Comparison of ENCODE assay signal across 8 mouse cellular contexts in genomic region chr4:133750184-133750775, GRCm38 (mm10). TPM values are rescaled to one million over a fixed set of nuclear protein-coding genes. Genes with fewer than 3 reads are reported as not detected.
DNase-seq lines count a peak whose midpoint lies in the region; ATAC-seq and TF ChIP-seq lines count a peak whose summit lies in the region.

No protein-coding gene starts in this region.

- DNase-seq in heart, adult 8-10 months (ENCODE audit: low spot score), result no peak
- DNase-seq in midbrain, embryonic 14.5 days, result no peak
- no peak for DNase-seq in kidney, postnatal 36 days
- no peak for DNase-seq in cerebellum, postnatal 10 days

- peak overlapping the region; percentile 100 for H3K27ac ChIP-seq in heart, embryonic 15.5 days
- H3K27ac ChIP-seq in bone marrow macrophage, adult 2 months (ENCODE audit: insufficient read depth, low read depth, low read length), result no peak overlapping the region
- no peak overlapping the region for H3K27ac ChIP-seq in hindbrain, embryonic 12.5 days
- 0 out of 2 replicates have a peak overlapping the region, but pooled peaks have one; percentile 100 for H3K27ac ChIP-seq in midbrain, embryonic 14.5 days (replicated peaks; ENCODE audit: low read depth, low read length)

- peaks cover 60% of the 10 kb centered on the region for H3K4me1 ChIP-seq in heart, embryonic 15.5 days (replicated peaks)
- peaks cover 38% of the 10 kb centered on the region for H3K4me1 ChIP-seq in bone marrow macrophage, adult 2 months (ENCODE audit: control insufficient read depth, insufficient read depth, low read length)
- peaks cover 52% of the 10 kb centered on the region for H3K4me1 ChIP-seq in hindbrain, embryonic 12.5 days
- H3K4me1 ChIP-seq in midbrain, embryonic 14.5 days (ENCODE audit: control insufficient read depth, insufficient read depth, low read length), result peaks cover 42% of the 10 kb centered on the region

- peak overlapping the region; percentile 91 for H3K4me3 ChIP-seq in heart, embryonic 15.5 days
- H3K4me3 ChIP-seq in bone marrow macrophage, adult 2 months (ENCODE audit: insufficient read depth, low read length), result peak overlapping the region; percentile 43
- H3K4me3 ChIP-seq in hindbrain, embryonic 12.5 days, result peak overlapping the region; percentile 92
- peak overlapping the region; percentile 100 for H3K4me3 ChIP-seq in midbrain, embryonic 14.5 days (replicated peaks; ENCODE audit: low read depth, low read length)

- no peaks in the 10 kb centered on the region for H3K27me3 ChIP-seq in heart, embryonic 15.5 days
- H3K27me3 ChIP-seq in hindbrain, embryonic 12.5 days, result no peaks in the 10 kb centered on the region
- H3K27me3 ChIP-seq in midbrain, embryonic 14.5 days (ENCODE audit: control insufficient read depth, insufficient read depth, low read length), result no peaks in the 10 kb centered on the region

- H3K4me2 ChIP-seq in heart, embryonic 15.5 days, result peak overlapping the region; percentile 90
- peak overlapping the region; percentile 93 for H3K4me2 ChIP-seq in hindbrain, embryonic 12.5 days (replicated peaks)
- H3K4me2 ChIP-seq in midbrain, embryonic 14.5 days (ENCODE audit: low read length), result peak overlapping the region; percentile 97

- H3K36me3 ChIP-seq in heart, embryonic 15.5 days, result peaks cover 6% of the 10 kb centered on the region; the same call in 1 of the 2 replicates
- H3K36me3 ChIP-seq in hindbrain, embryonic 12.5 days, result 0 out of 2 replicates have a peak, but pooled peaks cover 4% of the 10 kb centered on the region
- peaks cover 4% of the 10 kb centered on the region; the same call in 1 of the 2 replicates for H3K36me3 ChIP-seq in midbrain, embryonic 14.5 days (ENCODE audit: control insufficient read depth, insufficient read depth, low read length)

- peak overlapping the region; percentile 100 for H3K9ac ChIP-seq in heart, embryonic 15.5 days
- H3K9ac ChIP-seq in hindbrain, embryonic 12.5 days, result peak overlapping the region; percentile 99
- H3K9ac ChIP-seq in midbrain, embryonic 14.5 days (replicated peaks; ENCODE audit: low read length), result peak overlapping the region; percentile 100

- ATAC-seq in heart, embryonic 15.5 days (replicated peaks; ENCODE audit: insufficient number of reproducible peaks, insufficient read depth, low FRiP score, low read depth), result no peak
- ATAC-seq in hindbrain, embryonic 12.5 days (ENCODE audit: low FRiP score), result no peak
- ATAC-seq in midbrain, embryonic 14.5 days (ENCODE audit: low FRiP score, low TSS enrichment), result no peak
- ATAC-seq in frontal cortex, adult (ENCODE audit: low TSS enrichment), result no peak

- no peaks in the 10 kb centered on the region for H3K9me3 ChIP-seq in heart, embryonic 15.5 days (replicated peaks)
- H3K9me3 ChIP-seq in hindbrain, embryonic 12.5 days (replicated peaks), result no peaks in the 10 kb centered on the region
- H3K9me3 ChIP-seq in midbrain, embryonic 14.5 days (ENCODE audit: control insufficient read depth, low read length), result no peaks in the 10 kb centered on the region

- WGBS in heart, embryonic 15.5 days, result 26% methylated on average over 7 of the region's 7 CpGs
- 49% methylated on average over 7 of the region's 7 CpGs for WGBS in hindbrain, embryonic 12.5 days
- WGBS in midbrain, embryonic 14.5 days, result 36% methylated on average over 7 of the region's 7 CpGs

- no peak for TF ChIP-seq CTCF in bone marrow macrophage, adult 2 months (IDR thresholded peaks at IDR 0.05; ENCODE audit: low read depth, low read length)

- no peak for TF ChIP-seq POLR2A in bone marrow macrophage, adult 2 months (IDR thresholded peaks at IDR 0.05; ENCODE audit: borderline replicate concordance, low read depth, low read length)

RNA-seq across cellular contexts. Expression of gene Arid1a, which starts 6.3 kb away (rescaled TPM):
- 16.5 and 20.4 TPM in 2 replicates for polyA plus RNA-seq in heart, embryonic 15.5 days (2015; fragmentation: Nextera tagmentation; extraction: Ambion mirVana)
- 10 to 100 TPM; 35.4 to 40.0 (median 37.0) TPM for total RNA-seq in heart, adult 8-10 months (2022)
- polyA plus RNA-seq in bone marrow macrophage, adult 2 months (2012; ENCODE audit: insufficient read depth, insufficient read length, missing spikeins), result 58.7 and 61.1 TPM in 2 replicates
- polyA plus RNA-seq in hindbrain, embryonic 12.5 days (2016; fragmentation: Nextera tagmentation; extraction: Ambion mirVana), result 41.9 and 44.3 TPM in 2 replicates
- 38.5 and 46.7 TPM in 2 replicates for polyA plus RNA-seq in midbrain, embryonic 14.5 days (2014; fragmentation: Nextera tagmentation; extraction: Ambion mirVana)

Comparison
In these comparisons a context has a peak if more than half of its experiments do, and no peak if none do; other contexts are left out.
1. H3K27ac ChIP-seq: peak in heart, embryonic 15.5 days (single experiment) and midbrain, embryonic 14.5 days (single experiment); none in bone marrow macrophage, adult 2 months (single experiment) and hindbrain, embryonic 12.5 days (single experiment).
2. H3K4me3 ChIP-seq: peak in every context shown above with its lines; median percentile 100 in midbrain, embryonic 14.5 days; 92 in hindbrain, embryonic 12.5 days; 91 in heart, embryonic 15.5 days; 43 in bone marrow macrophage, adult 2 months.
3. Peak in every context shown above with its lines, with median percentiles within 50 percentile points of each other: H3K4me2 ChIP-seq and H3K9ac ChIP-seq.